Mouse (Mus musculus) megakaryocyte, embryonic 14.5 days (primary cell): ENCODE results near the gene B3glct.

Experiments used
- FLI1 ChIP-seq: IDR thresholded peaks from 2 replicates; pipeline ENCODE4 v1.6.1; 2012; ENCODE audit warnings: low read length, inconsistent platforms, mixed read lengths
- GATA1 ChIP-seq: IDR thresholded peaks from 3 replicates; pipeline ENCODE4 v1.6.1; 2012; ENCODE audit warnings: mixed read lengths, low read length, inconsistent platforms, borderline replicate concordance

- TF ChIP-seq GATA1 (no peak), FLI1 (no peak)
These were observed 22.4 kb upstream of the B3glct start for GRCm38 (mm10) chr5:149655636-149656035.
